Mouse (Mus musculus): ENCODE data around the gene Gm8206.
"Not testable (repeated sequence)": the region's sequence is repeated elsewhere in the genome, so short reads cannot be mapped to it uniquely, and the experiment has no call there.

The Gm8206 gene

GRCm38 (mm10) chr14:6093842-6094241 lies at the start of gene Gm8206:
Gm8206 (minus strand) TSS chr14:6093942.
- DNase-seq: not testable (repeated sequence)

GRCm38 (mm10) chr14:6125707-6126106 lies 32.0 kb upstream of the Gm8206 start, which contains the start of gene Gm3476:
Gm3476 (minus strand) TSS chr14:6125807.
- not testable (repeated sequence) for DNase-seq

- peak; percentile 64 for DNase-seq
These were observed 14.7 kb upstream of the Gm8206 start, which contains the start of gene Gm3468 for GRCm38 (mm10) chr14:6108272-6108925. Gm3468 (minus strand) TSS chr14:6108665.

- DNase-seq: not testable (repeated sequence)
These were observed 13.8 kb upstream of the Gm8206 start for GRCm38 (mm10) chr14:6107500-6107899.

GRCm38 (mm10) chr14:6058167-6058566 lies 35.6 kb downstream of the Gm8206 start, which contains the start of gene Gm6337:
Gm6337 (minus strand) TSS chr14:6058267.
- DNase-seq: not testable (repeated sequence)

GRCm38 (mm10) chr14:5987136-5987535 lies 106.6 kb downstream of the Gm8206 start:
- DNase-seq: not testable (repeated sequence)

GRCm38 (mm10) chr14:5979037-5979436 lies 114.7 kb downstream of the Gm8206 start, which contains the start of gene Gm3453:
Gm3453 (minus strand) TSS chr14:5979137.
- DNase-seq: not testable (repeated sequence)

Data from lung, postnatal 10 days (tissue).